Mouse (Mus musculus): ENCODE measurements around the gene Stau1. TPM values are rescaled to one million over a fixed set of nuclear protein-coding genes. Genes with fewer than 3 reads are reported as not detected.

Stau1 gene
- total and polyA plus RNA-seq, 2 experiments from 2014 or later = 23.9 to 42.5 TPM

- TF ChIP-seq CTCF (IDR thresholded peaks at IDR 0.05; ENCODE audit: low read depth) = no peak
- TF ChIP-seq EP300 (IDR thresholded peaks at IDR 0.05; ENCODE audit: low read depth) = no peak
- no peaks in the 10 kb centered on the region for H3K36me3 ChIP-seq (replicated peaks; ENCODE audit: control insufficient read depth, insufficient read depth, low read length)
- no peak overlapping the region for H3K4me3 ChIP-seq (ENCODE audit: low read depth, low read length)
- H3K4me2 ChIP-seq (ENCODE audit: low read depth, low read length) = no peak overlapping the region
- no peak for ATAC-seq (ENCODE audit: insufficient read depth, low read depth)
- no peak for DNase-seq (ENCODE audit: low spot score)
- no peaks in the 10 kb centered on the region for H3K9me3 ChIP-seq (replicated peaks; ENCODE audit: control insufficient read depth, low read length)
- H3K9ac ChIP-seq (replicated peaks; ENCODE audit: low read depth, low read length) = no peak overlapping the region
- H3K27me3 ChIP-seq (ENCODE audit: control insufficient read depth, insufficient read depth, low read length) = no peaks in the 10 kb centered on the region
- H3K4me1 ChIP-seq (ENCODE audit: control insufficient read depth, insufficient read depth) = peaks cover 23% of the 10 kb centered on the region
- 65% methylated on average over 1 of the region's 1 CpGs for WGBS
- H3K27ac ChIP-seq (ENCODE audit: low read depth) = peak overlapping the region; percentile 6; the same call in 1 of the 2 replicates
These were observed 22.9 kb downstream of the Stau1 start for GRCm38 (mm10) chr2:166973153-166973552.

DNA sequence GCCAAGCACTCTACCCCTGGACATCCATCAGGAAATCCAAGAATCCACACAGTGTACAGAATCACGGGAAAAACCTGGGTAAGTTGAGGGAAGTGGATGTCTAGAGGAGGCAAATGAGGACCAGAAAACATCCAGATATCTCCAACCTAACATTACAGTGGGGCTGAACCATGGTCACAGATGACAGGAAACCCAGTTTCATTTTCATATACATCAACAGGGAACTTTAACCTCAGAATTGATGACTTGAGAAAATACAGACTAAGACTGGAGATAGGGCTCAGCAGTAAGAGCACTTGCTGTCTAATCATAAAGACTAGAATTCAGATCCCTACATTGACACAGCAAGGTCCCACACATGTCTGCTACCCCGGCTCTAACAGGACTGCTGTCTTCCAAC is 31.3 kb downstream of the Stau1 start:
- Histone ChIP-seq H3K9me3 (replicated peaks; ENCODE audit: control insufficient read depth, low read length) (no peaks in the 10 kb centered on the region), H3K9ac (replicated peaks; ENCODE audit: low read depth, low read length) (no peak overlapping the region), H3K27ac (ENCODE audit: low read depth) (no peak overlapping the region), H3K36me3 (replicated peaks; ENCODE audit: control insufficient read depth, insufficient read depth, low read length) (peaks cover 20% of the 10 kb centered on the region), H3K4me2 (ENCODE audit: low read depth, low read length) (no peak overlapping the region), H3K4me1 (ENCODE audit: control insufficient read depth, insufficient read depth) (no peaks in the 10 kb centered on the region), H3K27me3 (ENCODE audit: control insufficient read depth, insufficient read depth, low read length) (no peaks in the 10 kb centered on the region), H3K4me3 (ENCODE audit: low read depth, low read length) (no peak overlapping the region)
- TF ChIP-seq EP300 (IDR thresholded peaks at IDR 0.05; ENCODE audit: low read depth) (no peak), CTCF (IDR thresholded peaks at IDR 0.05; ENCODE audit: low read depth) (no peak)
- 77% methylated on average over 2 of the region's 2 CpGs for WGBS
- no peak for ATAC-seq (ENCODE audit: insufficient read depth, low read depth)
- no peak for DNase-seq (ENCODE audit: low spot score)

GRCm38 (mm10) chr2:166963257-166963656 is 32.8 kb downstream of the Stau1 start:
- Histone ChIP-seq H3K4me3 (ENCODE audit: low read depth, low read length) (no peak overlapping the region), H3K4me2 (ENCODE audit: low read depth, low read length) (no peak overlapping the region), H3K9ac (replicated peaks; ENCODE audit: low read depth, low read length) (no peak overlapping the region), H3K4me1 (ENCODE audit: control insufficient read depth, insufficient read depth) (no peaks in the 10 kb centered on the region), H3K27ac (ENCODE audit: low read depth) (no peak overlapping the region), H3K36me3 (replicated peaks; ENCODE audit: control insufficient read depth, insufficient read depth, low read length) (peaks cover 34% of the 10 kb centered on the region), H3K27me3 (ENCODE audit: control insufficient read depth, insufficient read depth, low read length) (no peaks in the 10 kb centered on the region), H3K9me3 (replicated peaks; ENCODE audit: control insufficient read depth, low read length) (no peaks in the 10 kb centered on the region)
- TF ChIP-seq CTCF (IDR thresholded peaks at IDR 0.05; ENCODE audit: low read depth) = no peak
- no peak for TF ChIP-seq EP300 (IDR thresholded peaks at IDR 0.05; ENCODE audit: low read depth)
- WGBS = 86% methylated on average over 8 of the region's 8 CpGs
- DNase-seq (ENCODE audit: low spot score) = no peak
- no peak for ATAC-seq (ENCODE audit: insufficient read depth, low read depth)

- H3K27ac ChIP-seq (ENCODE audit: low read depth) = no peak overlapping the region
- peaks cover 42% of the 10 kb centered on the region for H3K36me3 ChIP-seq (replicated peaks; ENCODE audit: control insufficient read depth, insufficient read depth, low read length)
- no peaks in the 10 kb centered on the region for H3K27me3 ChIP-seq (ENCODE audit: control insufficient read depth, insufficient read depth, low read length)
- 77% methylated on average over 8 of the region's 8 CpGs for WGBS
- no peak for TF ChIP-seq CTCF (IDR thresholded peaks at IDR 0.05; ENCODE audit: low read depth)
- no peak for TF ChIP-seq EP300 (IDR thresholded peaks at IDR 0.05; ENCODE audit: low read depth)
- H3K4me1 ChIP-seq (ENCODE audit: control insufficient read depth, insufficient read depth) = no peaks in the 10 kb centered on the region
- no peak overlapping the region for H3K9ac ChIP-seq (replicated peaks; ENCODE audit: low read depth, low read length)
- no peak for DNase-seq (ENCODE audit: low spot score)
- H3K9me3 ChIP-seq (replicated peaks; ENCODE audit: control insufficient read depth, low read length) = no peaks in the 10 kb centered on the region
- H3K4me3 ChIP-seq (ENCODE audit: low read depth, low read length) = no peak overlapping the region
- no peak overlapping the region for H3K4me2 ChIP-seq (ENCODE audit: low read depth, low read length)
- ATAC-seq (ENCODE audit: insufficient read depth, low read depth) = no peak
These were observed 35.3 kb downstream of the Stau1 start for GRCm38 (mm10) chr2:166960648-166961330.

- ATAC-seq (ENCODE audit: insufficient read depth, low read depth) (no peak), DNase-seq (ENCODE audit: low spot score) (peak; percentile 47)
- WGBS = 55% methylated on average over 7 of the region's 7 CpGs
- Histone ChIP-seq H3K9ac (replicated peaks; ENCODE audit: low read depth, low read length) (no peak overlapping the region), H3K27me3 (ENCODE audit: control insufficient read depth, insufficient read depth, low read length) (no peaks in the 10 kb centered on the region), H3K27ac (ENCODE audit: low read depth) (no peak overlapping the region), H3K36me3 (replicated peaks; ENCODE audit: control insufficient read depth, insufficient read depth, low read length) (peaks cover 67% of the 10 kb centered on the region), H3K9me3 (replicated peaks; ENCODE audit: control insufficient read depth, low read length) (no peaks in the 10 kb centered on the region), H3K4me2 (ENCODE audit: low read depth, low read length) (no peak overlapping the region), H3K4me3 (ENCODE audit: low read depth, low read length) (no peak overlapping the region), H3K4me1 (ENCODE audit: control insufficient read depth, insufficient read depth) (no peaks in the 10 kb centered on the region)
- TF ChIP-seq EP300 (IDR thresholded peaks at IDR 0.05; ENCODE audit: low read depth) (no peak), CTCF (IDR thresholded peaks at IDR 0.05; ENCODE audit: low read depth) (peak; percentile 54)
These were observed 39.3 kb downstream of the Stau1 start for GRCm38 (mm10) chr2:166956805-166957204.

GRCm38 (mm10) chr2:166952151-166952550 is 43.9 kb downstream of the Stau1 start:
- DNase-seq (ENCODE audit: low spot score) (no peak), ATAC-seq (ENCODE audit: insufficient read depth, low read depth) (no peak)
- H3K36me3 ChIP-seq (replicated peaks; ENCODE audit: control insufficient read depth, insufficient read depth, low read length) = peaks cover 85% of the 10 kb centered on the region
- no peaks in the 10 kb centered on the region for H3K4me1 ChIP-seq (ENCODE audit: control insufficient read depth, insufficient read depth)
- H3K4me3 ChIP-seq (ENCODE audit: low read depth, low read length) = no peak overlapping the region
- H3K9me3 ChIP-seq (replicated peaks; ENCODE audit: control insufficient read depth, low read length) = no peaks in the 10 kb centered on the region
- WGBS = 74% methylated on average over 6 of the region's 6 CpGs
- H3K27me3 ChIP-seq (ENCODE audit: control insufficient read depth, insufficient read depth, low read length) = no peaks in the 10 kb centered on the region
- no peak overlapping the region for H3K4me2 ChIP-seq (ENCODE audit: low read depth, low read length)
- no peak overlapping the region for H3K27ac ChIP-seq (ENCODE audit: low read depth)
- H3K9ac ChIP-seq (replicated peaks; ENCODE audit: low read depth, low read length) = no peak overlapping the region
- no peak for TF ChIP-seq EP300 (IDR thresholded peaks at IDR 0.05; ENCODE audit: low read depth)
- TF ChIP-seq CTCF (IDR thresholded peaks at IDR 0.05; ENCODE audit: low read depth) = no peak
